Mouse (Mus musculus) bone marrow macrophage, adult 2 months (primary cell): Measurements from ENCODE around the gene Steap3.

Experiments used
- CTCF ChIP-seq: IDR thresholded peaks from 2 replicates; pipeline ENCODE4 v1.5.1; 2012; ENCODE audit warnings: low read depth, mild to moderate bottlenecking, low read length, moderate library complexity
- POLR2A ChIP-seq: IDR thresholded peaks from 2 replicates; pipeline ENCODE4 v1.6.1; 2012; ENCODE audit warnings: mild to moderate bottlenecking, low read depth, low read length, borderline replicate concordance

DNA sequence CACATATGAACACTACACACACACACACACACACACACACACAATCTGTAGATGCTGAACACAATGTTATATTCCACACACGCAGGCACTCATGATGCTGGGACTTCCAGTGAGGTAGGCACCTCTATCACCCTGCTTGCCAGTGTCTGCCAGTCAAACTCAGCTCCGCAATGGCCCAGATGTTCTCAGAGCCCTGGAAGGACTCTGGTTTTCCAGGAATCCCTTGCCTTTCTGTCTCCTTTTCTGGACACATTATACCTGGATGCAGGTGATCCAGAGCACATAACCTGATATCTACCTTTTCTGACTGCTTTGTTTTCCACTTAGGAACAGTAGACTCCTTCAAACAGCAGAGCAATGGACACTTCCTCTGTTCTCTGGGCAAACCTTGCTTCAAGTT, 75.8 kb downstream of the Steap3 start:
- TF ChIP-seq CTCF, result no peak
- no peak for TF ChIP-seq POLR2A
